Mouse (Mus musculus) heart, adult 11 months (tissue): Measurements from ENCODE around the gene Obp2b.

Experiments used
- DNase-seq: peaks from one replicate; pipeline ENCODE4 v3.0.0; 2022

Obp2b gene

DNA sequence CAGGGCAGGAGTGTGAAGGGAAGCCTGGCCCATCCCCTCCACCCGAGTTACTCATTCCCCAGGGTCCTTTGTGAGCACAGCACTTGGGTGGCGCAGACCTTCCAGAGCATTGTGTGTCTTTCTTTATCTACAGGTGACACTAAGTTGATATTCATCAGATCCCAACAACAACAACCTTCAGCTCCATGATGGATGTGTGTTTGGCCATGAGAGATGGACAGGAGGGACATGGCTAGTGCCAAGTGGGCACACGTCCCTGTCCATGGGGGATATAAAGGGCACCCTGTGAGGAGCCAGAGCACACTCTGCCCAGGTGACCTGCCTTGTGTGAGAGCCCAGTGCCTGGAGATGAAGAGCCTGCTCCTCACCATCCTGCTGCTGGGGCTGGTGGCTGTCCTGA lies at the start of gene Obp2b:
Gene Obp2b, plus strand, starts transcription at position 301 of the 400 bp plus-strand sequence.
- peak; percentile 7 for DNase-seq

DNA sequence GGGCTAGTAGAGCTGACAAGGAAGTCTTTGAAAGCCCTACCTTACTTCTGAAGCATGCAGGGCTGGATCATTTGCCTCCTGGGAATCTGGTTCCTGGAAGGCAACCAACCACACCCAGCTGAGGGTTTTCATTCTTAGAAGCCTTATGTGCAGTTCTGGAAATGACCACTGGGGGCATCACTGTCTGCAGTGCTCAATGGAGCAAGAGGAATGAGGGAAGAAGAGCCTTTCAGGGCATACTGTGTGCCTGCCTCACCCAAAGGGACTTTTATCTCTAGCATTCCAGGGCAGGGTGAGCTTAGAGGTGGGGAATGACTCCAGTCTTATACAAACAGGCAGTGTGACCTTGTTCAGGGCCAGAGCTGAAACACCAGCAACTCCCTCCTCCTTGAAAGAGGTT lies 42.2 kb upstream of the Obp2b start:
- peak; percentile 92 for DNase-seq

DNA sequence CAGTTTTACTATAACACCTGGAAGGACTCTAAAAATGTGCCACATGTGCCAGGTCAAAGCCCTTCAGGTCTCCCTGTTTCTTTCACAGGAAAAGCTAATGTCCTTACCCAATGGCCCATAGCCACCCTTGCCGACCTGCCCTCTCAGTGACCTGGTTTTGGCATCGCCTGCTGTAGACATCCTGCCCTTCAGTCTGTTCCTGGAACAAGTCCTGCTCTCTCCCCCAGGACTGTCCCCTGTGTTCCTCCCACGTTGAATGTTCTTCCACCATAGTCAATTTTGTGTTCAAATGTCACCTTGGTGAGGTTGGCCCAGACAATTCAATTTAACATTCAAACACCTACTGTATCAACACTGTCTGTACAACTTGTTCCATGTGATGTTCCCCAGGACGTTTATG lies 39.9 kb upstream of the Obp2b start:
- DNase-seq: peak; percentile 80

DNA sequence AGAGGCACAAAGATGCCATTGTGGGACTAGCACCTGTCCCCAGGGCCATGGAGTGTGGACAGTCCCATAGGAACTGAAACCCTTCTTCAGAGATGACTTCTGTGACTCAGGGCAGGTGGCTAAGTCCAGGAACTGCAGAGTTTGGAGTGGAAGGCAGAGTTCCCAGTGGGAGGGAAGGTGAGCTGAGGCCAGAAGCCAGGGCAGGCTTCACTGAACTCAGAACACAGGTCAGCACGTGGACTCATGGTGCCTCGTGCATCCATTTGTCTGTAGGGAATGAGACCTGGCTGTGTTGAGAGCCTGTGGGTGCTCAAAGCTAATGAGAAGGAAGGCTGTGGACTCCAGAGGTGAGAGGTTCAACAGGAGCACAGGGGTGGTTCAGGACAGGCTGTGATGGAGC lies 38.1 kb upstream of the Obp2b start:
- no peak for DNase-seq

DNA sequence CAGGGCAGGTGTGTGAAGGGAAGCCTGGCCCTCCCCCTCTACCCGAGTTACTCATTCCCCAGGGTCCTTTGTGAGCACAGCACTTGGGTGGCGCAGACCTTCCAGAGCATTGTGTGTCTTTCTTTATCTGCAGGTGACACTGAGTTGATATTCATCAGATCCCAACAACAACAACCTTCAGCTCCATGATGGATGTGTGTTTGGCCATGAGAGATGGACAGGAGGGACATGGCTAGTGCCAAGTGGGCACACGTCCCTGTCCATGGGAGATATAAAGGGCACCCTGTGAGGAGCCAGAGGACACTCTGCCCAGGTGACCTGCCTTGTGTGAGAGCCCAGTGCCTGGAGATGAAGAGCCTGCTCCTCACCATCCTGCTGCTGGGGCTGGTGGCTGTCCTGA lies 37.1 kb upstream of the Obp2b start, which contains the start of gene Obp2a:
Gene Obp2a, plus strand, starts transcription at position 301 of the 400 bp plus-strand sequence.
- DNase-seq: peak; percentile 39

DNA sequence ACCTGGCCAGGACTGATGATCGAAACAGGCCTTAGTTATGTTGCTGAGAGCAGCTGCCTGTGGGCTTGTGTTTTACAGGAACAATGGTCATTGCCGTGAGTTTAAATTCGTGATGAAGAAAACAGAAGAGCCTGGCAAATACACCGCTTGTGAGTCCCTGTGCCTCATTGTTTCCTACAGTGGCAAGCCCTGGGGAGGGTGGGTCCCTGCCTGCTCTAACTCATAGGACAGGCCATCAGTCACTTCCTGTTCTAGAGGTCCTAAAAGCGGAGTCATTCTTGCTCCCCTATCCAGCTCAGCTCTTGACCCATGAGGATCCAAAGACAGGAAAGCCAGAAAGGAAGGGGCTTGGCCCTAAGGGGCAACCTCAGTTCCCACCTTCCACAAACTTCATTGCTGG lies 35.8 kb upstream of the Obp2b start:
- DNase-seq: peak; percentile 93

DNA sequence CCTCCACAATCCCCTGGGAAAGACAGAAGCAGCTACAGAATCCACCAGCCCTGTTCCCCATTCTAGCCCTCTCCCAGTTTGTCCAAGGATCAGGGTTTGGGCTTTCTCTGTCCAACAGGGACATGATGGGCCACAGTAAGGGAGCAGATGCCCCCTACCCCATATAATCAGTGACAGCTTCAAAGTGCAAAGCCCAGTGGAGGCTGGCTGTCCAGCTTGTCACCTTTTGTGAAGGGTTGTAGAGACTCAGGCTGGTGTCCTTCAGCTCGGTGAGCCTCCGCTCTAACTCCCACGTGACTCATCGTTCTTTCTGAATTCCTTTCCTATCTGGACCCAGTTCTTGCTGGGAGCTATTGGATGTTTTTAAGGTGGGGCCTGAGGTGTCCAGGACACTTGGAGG lies 33.1 kb upstream of the Obp2b start:
- DNase-seq: peak; percentile 70

DNA sequence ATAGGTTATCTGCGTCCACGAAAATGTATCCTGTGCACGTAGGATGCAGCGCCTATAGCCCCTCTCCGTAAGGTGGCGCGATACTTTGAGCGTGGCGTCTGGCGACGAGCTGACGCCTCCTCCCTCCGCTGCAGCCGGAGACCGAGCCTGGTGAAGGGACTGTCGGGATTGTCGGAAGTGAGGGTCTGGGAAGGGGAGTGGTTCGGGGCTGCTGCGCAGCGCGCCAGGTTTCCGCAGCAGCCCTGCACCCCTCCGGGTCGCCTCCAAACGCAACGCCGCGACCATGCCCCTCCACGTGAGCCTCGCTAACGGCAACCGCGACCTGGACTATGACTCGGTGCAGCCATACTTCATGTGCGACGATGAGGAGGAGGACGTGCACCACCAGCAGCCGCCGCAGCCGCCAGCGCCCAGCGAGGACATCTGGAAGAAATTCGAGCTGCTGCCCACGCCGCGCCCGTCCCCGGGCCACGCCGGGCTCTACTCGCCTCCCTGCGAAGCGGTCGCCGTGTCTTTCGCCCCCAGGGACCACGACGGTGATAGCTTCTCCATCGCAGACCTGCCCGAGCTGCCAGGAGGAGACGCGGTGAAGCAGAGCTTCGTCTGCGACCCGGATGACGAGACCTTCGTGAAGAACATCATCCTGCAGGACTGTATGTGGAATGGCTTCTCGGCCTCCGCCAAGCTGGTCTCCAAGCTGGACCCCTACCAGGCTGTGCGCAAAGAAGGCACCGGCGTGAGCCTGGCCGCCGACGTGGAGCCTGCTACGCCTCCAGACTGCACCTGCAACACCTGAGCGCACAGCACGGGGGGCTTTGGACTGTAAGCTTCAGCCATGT lies 29.9 kb upstream of the Obp2b start, which contains the start of gene Bmyc:
Gene Bmyc, plus strand, starts transcription at position 97 of the 839 bp plus-strand sequence.
- DNase-seq: peak; percentile 98

DNA sequence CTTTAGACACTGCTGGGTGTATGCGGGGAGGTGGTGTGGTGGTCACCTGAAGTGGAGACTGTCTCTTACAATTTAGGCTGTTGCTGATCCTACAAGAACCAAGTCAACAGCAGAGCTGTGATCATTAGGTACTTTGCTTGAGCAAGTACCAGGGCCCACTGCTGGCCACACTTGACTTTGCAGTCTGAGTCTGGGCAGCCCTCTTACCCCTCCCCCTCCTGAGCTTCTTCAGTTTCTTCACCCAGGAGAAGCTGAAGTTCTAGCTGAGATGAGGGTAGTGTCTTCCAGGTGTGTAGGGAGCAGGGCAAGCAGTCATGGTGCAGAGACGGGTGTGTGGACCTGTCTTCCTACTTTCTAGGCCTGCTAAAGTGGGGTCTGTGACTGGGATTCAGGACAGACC lies 28.7 kb upstream of the Obp2b start:
- peak; percentile 89 for DNase-seq

DNA sequence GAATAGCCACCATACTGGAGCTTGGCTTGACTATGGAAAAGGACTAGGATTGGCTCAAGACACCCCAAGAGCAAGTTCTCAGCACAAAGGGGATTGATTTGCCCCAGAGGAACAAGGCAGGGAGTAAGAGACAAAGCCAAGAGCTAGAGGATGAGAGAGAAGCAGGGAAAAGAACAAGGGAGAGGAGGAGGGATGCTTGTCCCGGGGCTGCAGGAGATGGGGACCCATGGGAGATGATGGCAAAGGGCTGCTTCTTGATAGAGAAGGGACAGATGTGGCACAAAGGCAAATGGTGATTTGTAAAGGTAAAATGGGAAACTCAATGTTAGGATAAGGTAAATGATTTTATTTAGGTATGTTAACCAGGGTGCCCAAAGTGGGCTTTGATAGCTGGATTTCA lies 27.8 kb upstream of the Obp2b start:
- peak; percentile 80 for DNase-seq

DNA sequence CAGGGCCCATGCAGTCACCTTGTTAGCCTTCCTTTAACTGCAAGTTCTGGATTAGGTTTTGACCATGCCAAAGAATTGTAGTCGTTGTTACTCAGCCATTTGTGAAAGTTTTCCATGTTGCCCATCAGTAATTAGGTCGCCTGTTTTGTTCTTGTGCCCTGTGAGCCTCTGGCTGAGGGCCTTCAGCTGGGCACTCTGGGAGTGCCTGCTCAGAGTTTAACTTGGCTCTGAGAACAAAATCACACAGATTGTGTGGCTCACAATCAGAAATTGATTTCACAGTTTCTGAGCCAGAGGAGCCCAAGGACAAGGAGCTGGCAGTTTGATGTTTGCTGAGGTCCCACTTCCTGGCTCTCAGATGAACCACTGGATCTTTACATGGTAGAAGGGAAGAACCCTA lies 27.0 kb upstream of the Obp2b start:
- peak; percentile 56 for DNase-seq

DNA sequence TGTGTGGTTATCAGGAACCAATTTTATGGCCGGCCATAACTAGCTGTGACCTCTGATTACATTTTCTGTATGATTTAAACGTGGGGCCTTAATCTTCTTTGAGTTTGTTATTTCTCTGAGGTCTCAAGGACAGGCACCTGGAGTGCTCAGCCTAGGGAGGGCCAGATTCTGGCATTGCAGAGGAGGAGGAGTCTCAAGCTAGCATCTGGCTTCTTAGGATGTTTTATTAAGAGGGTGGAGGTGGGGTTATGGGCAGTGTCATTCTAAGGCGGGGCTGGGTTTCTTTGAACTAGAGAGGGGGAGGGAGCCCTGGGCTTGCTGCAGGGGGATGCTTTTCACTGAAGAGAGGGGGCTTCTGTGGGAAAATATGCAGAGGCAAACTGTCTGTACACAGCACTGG lies 25.2 kb upstream of the Obp2b start:
- peak; percentile 80 for DNase-seq

DNA sequence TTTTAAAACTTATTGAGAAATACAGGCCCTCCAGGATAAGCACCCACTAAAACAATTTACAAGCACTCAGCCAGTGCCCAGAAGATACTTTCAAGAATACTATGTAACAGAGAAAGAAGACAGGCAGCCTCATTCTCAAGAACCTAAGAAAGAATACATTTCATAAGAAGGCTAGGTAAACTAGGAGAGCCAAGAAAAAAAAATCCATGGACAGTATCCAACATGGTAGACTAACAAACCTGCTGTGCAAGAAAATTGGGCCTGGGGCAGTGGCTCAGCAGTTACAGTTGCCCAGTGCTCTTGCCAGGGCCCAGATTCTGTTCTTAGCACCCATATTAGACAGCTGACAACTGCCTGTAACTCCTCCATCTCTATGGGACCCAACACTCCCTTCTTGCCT lies 19.6 kb upstream of the Obp2b start:
- DNase-seq: no peak

DNA sequence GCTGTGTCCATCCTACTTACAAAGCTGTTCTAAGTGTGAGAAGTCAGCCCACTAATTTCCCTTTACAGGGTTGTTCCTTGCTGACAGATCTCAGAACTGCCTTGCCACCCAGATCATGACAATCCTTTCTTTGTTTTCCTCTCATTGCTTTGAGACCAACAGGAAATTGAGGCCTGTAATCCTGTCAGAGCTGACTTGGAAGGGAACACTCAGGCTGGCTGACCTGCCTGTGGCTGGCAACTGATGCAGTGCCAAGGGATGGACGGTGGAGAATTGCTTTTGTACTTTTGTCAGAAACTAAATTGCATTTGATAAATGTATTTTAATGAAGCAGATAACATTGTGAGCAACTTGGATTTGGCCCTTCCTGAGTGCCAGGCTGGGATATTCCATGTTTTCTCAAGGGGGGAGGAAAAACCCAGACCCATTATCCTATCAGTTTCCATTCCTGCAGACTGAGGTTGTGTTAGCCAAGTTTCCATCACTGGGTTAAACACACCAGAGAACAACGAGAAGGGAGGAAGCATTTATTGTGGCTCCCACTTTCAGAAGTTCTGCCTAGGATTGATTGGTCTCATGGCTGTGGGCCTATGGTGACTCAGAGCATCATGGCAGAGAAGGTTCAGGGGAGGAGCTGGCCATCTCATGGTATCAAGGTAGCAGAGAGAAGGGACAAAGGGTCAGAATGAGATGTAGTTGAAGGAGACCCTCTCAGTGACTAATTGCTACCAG lies 3.4 kb upstream of the Obp2b start:
- peak; percentile 72 for DNase-seq

DNA sequence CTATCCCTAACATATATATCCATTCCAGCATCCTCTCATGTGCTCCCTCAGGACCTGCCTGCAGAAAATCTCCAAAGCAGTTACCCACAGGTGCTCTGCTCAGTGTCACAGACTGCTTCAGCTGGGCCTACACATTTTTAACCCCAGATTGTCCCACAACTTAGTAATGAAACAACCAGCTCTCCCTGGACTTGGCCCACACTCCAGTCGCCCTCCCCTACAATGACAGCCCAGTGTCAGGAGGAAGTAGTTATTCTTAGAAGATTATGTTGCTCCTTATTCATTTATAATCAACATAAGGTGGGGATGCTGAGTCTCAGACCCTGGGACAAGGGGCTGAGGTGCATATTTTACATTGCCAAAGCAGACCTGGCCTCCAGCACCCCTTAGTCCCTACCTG lies 4.9 kb downstream of the Obp2b start:
- peak; percentile 24 for DNase-seq

DNA sequence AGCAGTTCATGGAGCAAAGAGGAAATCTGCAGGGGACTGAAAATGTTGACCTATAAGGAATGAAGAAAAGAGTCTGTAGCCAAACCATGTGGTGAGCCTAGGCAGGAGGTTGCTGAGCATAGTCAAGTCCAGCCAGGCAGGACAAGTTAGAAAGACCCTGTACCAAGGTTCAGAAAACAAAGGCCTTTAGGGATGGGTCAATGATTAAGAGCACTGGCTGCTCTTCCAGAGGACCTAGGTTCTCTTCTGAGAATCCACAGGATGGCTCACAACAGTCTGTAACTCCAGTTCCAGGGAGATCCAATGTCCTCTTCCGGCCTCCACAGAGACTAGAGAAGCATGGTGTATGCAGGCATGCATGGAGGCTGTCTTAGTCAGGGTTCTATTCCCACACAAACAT lies 17.4 kb downstream of the Obp2b start:
- DNase-seq: peak; percentile 8

DNA sequence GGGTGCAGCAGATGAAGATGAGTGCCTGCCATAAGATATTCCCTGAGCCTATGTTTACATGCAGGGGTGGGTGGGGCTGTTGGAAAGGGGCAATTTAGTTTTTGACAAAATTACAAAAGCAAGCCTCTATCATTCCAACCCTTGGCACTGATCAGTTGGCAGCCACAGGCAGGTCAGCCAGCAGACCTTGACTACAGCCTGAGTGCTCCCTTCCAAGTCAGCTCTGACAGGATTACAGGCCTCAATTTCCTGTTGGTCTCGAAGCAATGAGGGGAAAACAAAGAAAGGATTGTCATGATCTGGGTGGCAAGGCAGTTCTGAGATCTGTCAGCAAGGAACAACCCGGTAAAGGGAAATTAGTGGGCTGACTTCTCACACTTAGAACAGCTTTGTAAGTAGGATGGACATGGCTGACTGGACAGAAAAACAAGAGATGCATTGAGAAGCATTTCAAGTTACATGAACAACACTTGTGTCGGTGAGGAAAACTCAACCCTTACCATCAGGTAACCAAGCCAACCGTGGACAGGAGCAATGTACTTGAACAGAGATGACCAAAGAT lies 21.3 kb downstream of the Obp2b start:
- DNase-seq: peak; percentile 80

DNA sequence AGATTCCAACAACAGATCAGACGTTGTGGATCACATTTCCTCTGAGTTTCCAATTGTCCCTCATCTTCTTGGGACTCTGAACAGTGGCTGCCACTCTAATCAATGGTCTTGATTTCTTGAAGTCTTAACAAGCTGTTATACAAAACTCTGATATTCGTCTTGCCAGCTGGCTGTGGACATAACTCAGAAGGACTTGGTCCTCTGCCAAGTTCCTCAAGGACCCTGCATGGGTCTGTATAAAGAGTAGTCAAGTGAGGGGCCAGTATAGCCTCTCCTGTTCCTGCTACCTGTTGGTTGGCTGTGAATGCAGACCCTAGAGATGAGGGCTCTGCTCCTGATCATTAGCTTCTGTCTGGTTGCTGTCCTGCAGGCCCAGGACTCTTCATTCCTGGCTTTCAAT lies 28.5 kb downstream of the Obp2b start, which contains the start of gene Lcn3:
Gene Lcn3, plus strand, starts transcription at position 301 of the 400 bp plus-strand sequence.
- DNase-seq: peak; percentile 50

DNA sequence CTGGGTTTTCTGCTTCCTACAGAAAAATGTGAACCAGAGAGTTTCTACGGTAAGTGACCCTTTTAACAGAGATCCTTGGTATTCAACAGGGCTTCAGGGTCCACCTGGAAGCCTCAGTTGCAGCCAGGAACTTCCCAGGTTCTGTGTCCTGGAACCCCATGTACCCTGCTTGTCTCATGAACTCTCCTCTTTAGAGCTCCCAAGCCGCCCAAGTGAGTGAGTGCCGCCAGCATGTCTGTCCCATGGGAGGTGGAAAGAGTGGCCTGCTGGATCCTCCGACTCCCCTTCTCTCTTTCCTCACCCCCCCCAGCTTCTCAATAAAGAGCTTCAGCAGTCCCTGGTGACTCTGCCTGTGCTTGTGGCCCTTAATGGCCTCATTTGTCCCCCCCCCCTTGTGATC lies 31.0 kb downstream of the Obp2b start:
- DNase-seq: peak; percentile 86

DNA sequence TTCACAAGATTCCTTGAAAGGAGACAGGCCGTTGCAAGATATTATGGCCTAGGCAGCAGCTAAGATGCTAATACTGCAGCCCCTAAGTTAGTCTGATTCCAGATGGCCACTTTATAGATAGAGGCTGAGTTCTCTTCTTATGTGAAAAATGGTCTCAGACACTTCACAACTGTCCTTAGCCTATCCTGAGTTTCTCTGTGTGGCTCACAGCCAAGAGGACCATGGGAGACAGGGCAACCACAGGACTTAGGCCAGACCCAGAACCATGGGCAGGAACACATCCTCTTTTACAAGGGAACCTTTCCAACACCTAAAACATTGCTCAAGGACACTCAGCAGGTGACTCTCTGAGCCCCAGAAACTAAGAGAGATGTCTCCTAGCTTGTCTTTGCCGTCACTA lies 36.7 kb downstream of the Obp2b start:
- DNase-seq: no peak

DNA sequence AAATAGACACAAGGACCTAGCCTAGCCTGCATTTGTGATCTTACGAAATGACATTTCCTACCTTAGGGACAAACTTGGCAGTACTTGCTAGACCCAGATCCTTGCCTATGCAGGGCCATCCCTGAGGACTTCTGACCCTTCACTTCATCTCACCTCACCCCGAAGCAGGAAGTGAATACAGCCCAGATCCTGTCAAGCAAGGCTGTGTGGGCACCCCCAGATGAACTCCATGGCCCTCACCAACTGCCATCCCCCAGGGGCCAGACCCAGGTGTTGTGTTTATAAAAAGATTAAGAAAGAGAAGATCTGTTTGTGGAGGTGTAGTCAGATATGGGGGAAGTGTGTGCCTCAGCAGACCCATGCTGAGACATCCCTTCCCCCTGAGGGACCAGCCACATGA lies 37.8 kb downstream of the Obp2b start:
- peak; percentile 64 for DNase-seq

DNA sequence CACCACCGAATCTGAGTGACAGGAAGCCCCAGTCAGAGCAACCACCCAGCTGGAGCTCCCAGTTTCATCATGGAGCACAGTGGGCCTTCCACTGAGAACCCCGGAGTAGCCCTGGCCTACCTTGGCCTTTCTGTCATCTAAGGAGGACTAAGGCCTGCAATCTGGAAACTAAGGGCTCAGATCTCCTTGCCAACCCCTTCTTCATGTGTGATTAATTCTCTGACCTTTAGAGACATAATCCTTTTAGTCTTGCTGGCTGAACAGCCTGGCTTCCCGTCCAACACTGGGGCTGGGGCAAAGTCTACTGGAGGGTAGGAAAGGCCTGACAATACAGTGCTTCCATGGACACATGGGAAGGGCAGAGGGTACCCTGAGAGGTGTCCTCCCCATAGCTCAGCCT lies 39.2 kb downstream of the Obp2b start:
- DNase-seq: peak; percentile 70

DNA sequence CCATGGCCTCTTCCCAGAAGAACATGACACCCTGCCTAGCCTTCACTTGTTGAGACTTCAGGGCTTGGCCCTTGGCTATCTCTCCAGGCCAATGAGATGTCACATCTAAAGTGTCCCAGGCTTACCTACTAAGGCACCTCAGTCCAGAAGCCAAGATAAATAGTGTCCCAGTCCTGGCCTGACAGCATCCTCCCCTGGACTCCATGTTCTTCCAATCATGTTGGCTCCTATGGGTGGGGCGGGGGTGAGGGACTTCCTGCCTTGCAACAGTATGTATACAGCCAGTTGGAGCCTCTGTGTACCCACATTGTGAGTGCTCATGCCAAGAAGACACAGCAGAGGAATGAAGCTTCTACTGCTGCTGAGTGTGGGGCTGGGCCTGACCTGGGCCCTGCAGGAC lies 39.9 kb downstream of the Obp2b start, which contains the start of gene Lcn11:
Gene Lcn11, plus strand, starts transcription at position 301 of the 400 bp plus-strand sequence.
- DNase-seq: peak; percentile 81

DNA sequence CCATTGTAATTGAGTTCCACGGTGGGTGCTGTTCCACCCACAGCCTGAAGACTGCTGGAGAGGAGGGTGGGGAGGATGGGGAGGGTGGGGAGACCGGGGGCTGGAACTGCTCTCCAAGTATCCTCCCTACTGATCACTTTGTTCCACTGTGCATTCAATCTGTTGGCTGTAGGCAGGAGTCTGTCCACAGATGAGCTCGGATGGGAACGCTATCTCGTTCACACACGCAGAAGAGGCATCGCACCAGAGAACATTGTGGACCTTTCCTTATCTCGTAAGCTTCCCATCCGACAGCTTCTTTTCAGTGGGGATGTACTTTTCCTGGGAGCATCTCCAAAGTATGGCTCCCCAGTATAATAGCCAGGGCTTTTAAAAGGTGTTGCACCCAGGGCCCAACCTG lies 42.3 kb downstream of the Obp2b start:
- peak; percentile 53 for DNase-seq
